Mouse (Mus musculus) hindlimb bud, embryonic 11.5 days (tissue): Measurements from ENCODE around the gene Prkcq.

Experiments used
- DNase-seq: peaks from one replicate; pipeline ENCODE4 v3.0.0-alpha.2; 2012; ENCODE audit warnings: low read depth, low spot score; ENCODE audit errors: extremely low spot score

The Prkcq gene

DNA sequence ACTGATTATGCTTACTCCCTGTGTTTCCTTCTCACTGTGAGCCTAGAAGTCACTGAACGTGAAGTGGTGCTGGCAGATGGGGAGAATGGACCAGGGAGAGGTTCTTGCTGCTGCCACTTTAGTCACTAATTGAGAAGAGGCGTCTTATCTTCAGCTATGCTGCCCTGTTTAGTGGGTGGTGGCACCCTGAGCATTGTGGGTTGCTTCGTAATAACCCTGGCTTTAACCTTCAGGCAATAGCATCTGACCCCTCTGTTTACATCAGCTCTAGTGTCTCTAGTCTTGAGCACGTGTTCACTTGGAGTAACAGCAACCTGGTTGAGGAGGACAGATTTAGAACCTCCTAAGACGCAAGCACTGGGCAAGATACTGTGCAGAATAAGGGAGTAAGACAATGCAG, 44.9 kb downstream of the Prkcq start:
- DNase-seq, result no peak

DNA sequence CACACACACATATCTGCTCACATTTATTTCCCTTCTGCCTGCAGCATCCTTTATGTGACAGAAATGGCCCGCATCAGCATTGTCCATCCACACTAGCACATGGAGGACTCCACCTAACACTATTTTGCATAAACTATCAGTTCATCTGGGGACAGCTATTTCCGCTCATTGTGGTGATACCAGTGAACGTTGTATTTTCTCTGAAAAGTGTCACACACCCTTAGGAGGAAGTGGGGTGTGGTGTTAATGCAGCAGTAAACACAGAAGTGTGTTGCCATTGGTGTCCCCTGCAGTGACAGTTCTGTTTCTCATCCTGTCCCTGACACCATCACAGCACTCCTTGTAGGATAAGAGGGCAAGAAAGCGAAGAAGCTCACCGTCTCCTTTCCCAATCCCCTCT, 46.2 kb downstream of the Prkcq start:
- no peak for DNase-seq

DNA sequence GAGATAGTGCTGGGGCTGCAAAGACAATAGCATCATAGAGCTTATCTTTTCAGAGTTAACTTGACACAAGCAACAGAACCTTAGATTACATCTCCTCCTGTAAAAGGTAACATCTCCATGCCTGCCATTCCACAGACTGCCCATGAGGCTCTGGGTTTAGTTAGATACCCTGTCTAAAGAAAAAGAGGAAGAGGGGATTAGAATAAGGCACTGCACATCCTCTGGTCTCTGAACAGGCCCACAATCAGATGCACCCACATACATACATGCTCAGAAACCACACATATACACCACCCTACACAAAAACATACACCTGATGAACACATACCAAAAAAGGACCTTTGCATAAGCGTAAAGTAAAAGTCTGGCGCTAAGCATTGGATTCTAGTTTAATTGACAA, 47.4 kb downstream of the Prkcq start:
- no peak for DNase-seq

DNA sequence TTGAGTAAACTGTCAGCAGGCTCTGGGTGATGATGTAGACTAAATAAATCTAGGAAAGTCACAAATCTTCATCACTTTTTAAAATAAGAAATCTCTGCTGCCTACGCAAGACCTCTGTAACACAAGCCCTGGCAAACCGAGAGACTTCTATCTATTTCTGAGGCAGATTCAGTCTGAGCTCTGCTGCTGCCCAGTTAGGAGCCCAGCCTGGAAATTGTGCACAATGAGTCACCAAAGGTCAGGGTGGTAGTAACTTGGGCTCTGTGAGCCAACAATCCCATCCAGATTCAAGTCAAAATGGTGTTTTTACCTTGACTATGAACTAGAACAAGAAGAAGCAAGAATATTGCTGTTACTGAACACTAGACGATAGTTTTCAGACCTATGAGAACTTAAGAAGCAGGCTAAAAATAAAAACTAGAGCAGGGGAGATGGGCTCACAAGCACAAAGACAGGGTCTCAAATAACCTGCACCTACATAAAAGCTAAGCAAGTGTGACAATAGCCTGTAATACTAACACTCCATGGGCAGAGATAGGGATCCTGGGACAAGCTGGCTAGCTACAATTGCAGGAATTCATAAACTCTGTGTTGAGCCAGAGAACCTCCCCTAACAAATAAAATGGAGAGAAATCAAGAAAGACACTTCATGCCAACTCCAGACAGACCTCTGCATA, 53.0 kb downstream of the Prkcq start:
- DNase-seq, result no peak

DNA sequence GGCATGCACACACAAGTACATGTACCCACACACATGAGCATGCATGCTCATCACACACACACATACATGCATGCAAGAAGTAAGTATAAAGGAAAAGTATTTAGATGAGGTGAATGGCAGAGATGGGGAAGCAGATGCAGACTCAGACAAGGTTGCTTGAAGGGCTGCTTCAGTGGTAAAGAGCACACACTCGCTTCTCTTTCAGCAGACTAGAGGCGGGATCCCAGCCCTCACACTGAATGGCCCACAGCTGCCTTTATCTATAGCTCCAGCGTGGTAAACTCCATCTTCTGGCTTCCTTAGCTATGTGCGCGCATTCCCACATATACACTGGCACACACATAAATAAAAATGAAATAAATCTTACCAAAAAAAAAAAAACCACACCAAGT, 53.6 kb downstream of the Prkcq start:
- DNase-seq, result no peak

DNA sequence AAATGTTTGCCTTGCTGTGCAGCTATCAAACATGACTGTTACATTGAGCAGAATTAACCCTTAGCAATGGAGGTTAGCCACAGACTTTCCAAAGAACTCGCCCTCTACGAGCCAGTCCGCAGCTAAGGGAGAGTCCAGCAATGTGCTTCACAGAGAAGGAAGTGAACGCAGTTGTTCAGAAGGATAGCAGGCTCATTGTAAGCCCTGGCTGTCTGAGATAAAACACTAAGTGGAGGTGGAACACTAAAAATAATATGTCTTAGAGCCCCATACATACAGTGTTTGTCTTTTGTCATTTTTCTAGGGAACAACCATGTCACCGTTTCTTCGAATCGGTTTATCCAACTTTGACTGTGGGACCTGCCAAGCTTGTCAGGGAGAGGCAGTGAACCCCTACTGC, 54.6 kb downstream of the Prkcq start:
- no peak for DNase-seq

DNA sequence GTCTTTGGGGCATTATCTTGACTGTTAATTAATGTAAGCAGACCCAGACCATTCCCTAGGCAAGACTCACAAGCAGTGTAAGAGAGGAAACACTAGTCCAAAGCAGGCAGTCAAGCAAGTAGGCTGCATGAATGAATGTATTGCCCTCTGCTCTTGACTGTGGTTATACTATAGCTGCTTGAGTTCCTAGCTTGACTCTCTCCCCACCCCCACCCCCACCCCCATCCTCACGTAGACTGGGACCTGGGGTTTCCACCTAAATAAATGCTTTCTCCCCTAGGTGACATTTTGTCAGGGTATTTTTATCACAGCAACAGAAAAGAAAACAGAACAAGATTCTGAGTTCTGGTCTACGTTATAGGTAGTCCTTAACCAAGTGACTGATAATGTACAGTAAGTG, 57.2 kb downstream of the Prkcq start:
- no peak for DNase-seq

DNA sequence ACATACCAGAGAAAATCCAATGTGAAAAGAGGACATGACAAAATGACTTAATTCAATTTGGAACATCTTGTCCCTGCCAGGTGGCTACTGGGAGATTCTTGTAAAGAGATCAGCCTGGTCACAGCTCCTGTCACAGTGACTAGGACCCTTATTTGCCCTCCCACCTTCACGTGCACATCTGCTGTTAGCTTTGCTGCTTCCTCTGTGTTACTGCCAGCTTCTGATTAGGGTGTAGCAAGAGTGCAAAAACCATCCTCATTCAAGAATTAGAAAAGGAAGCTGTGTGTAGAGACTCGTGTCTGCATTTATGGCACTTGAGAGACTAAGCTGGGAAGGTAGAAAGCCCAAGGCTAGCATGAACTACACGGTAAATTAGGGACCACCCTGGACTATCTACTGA, 59.2 kb downstream of the Prkcq start:
- no peak for DNase-seq

DNA sequence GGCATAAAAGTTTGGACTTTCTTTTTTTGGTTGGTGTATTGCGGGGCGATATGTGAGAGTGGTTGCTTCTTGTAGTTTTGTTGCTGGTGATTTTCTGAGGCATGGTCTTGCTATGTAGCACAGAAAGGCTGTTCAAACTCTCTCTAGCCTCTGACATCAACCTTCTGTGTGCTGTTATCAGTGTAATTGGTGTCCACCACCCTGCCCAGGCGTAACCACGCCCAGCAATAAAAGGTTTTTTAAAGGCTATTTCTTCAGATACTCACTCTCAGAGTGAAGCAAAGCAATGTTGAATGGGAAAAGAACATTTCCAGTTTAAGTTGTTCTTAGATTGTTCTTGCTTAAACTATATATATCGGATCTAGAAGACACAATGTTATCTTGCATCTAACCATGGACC, 60.1 kb downstream of the Prkcq start:
- DNase-seq, result no peak

DNA sequence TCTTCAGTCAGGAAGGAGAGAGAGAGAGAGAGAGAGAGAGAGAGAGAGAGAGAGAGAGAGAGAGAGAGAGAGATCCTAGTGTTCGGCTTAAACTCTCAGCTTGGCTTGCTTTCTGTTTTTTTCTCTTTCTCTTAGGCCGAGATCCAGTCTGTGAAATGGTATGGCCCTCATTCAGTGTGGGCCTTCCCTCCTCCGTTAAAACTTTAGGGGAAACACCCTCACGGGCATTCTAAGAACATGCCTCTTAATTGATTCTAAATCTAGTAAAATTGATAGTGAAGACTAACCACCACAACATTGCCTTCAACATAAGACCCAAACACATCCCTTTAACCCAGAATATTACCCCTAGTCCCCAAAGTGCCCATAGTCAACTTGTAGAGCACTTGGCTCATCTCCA, 66.3 kb downstream of the Prkcq start:
- DNase-seq, result no peak

DNA sequence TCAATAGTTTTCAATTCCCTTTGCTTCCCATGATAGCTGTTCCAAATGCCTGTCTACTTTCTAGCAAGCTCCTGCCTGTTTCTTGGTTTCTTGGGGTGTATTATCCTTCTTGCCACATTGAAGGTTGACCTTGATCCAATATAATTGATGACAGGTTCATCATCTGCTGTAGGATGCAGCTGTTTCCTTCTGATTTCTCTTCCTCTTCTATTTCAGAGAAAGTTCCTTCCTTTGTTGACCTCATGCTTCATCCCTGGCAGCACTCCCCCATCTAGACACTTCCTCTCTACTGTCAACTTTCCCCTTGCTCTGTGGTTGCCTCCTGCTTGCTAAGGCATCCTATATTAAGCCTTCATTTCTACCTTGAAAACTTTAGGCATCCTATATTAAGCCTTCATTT, 67.6 kb downstream of the Prkcq start:
- DNase-seq, result no peak

DNA sequence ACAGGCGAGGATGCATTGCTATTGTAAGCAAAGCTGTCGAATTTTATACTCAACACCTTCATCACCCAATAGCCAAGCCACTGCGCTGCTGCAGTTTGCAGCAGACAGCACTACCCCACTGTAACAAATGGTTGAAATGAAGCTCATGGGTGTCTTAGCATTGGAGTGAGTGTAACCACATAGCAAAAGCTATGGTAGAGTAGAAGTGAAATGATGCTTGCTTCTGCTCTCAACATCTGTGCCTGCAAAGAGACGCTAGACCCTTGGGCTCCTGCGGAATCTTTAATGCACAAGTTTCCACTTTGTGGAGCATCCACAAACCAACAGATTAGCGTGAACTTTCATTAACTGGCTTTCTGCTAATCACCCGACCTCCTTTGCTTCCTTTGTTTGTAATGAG, 74.0 kb downstream of the Prkcq start:
- no peak for DNase-seq

DNA sequence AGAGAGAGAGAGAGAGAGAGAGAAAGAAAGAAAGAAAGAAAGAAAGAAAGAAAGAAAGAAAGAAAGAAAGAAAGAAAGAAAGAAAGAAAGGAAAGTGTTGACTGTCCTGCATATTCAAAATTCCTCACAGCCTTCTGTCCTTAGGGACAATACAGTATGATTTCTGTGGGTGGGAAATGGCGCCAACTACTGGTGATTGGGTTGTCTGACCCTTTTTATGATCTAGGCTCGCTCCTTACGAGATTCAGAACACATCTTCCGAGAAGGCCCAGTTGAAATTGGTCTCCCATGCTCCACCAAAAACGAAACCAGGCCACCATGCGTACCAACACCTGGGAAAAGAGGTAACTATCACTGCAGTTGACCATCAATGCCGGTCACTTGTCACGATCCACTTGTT, 82.0 kb downstream of the Prkcq start:
- DNase-seq, result no peak

DNA sequence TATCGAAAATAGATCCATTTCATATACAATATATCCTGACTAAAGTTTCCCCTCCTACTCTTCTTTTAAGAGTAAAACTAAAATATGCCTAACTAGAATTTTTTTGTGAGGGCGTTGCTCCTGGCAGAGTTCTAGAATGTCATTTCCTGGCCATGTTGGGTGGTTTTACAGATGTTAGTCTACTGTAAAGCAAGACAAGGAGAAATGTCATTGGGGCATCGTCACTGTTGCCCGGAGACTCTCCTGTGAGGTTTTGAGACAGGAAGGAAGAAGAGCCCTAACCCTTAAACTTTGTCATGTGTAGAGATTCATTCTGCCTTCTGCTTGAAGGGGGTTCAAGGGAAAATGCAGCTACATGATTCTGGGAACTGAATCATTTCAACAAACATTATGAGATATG, 82.5 kb downstream of the Prkcq start:
- DNase-seq, result no peak

DNA sequence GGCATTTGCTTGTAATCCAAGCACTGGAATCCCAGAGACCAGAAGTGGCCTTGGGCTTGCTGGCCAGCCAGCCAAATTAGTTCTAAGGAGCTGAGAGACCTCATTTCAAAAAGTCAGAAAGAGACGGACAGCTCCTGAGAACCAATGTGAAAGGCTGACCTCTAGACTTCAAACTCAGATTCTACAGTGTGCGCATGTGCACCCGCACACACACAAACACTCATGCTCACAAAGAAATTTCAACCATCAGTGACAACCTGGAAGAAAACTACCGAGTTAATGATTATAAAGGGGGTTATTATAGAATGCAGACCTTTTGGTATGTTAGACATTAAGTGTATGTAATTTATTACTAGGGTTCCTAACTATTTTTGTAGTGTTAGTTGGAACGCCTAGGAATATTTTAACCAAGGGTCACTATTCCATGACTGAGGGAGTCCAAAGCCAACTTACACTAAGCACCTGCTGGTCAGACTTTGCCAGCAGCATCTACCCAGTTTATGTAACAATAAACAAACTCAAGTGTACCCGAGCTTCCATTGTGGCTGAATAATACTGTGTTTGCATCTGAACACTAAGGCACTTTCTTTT, 85.4 kb downstream of the Prkcq start:
- no peak for DNase-seq

DNA sequence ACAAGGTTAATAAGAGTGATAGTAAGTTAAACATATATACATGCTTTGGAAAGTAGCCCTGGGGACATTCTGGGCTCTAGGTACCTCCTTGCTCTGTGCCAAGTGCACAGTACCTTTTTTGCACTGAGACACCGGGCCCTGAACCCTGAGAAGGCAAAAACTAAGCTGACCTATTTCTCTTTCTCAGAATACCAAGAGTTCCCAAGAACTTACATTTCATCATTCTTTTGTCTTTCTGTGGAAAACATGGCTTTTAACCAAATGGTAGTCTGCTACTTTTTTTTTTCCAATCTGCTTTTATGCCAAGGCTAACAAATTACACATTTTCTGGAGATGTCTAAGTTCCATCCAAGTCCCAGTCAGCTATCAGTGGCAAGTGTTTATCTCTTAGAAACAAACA, 86.3 kb downstream of the Prkcq start:
- no peak for DNase-seq

DNA sequence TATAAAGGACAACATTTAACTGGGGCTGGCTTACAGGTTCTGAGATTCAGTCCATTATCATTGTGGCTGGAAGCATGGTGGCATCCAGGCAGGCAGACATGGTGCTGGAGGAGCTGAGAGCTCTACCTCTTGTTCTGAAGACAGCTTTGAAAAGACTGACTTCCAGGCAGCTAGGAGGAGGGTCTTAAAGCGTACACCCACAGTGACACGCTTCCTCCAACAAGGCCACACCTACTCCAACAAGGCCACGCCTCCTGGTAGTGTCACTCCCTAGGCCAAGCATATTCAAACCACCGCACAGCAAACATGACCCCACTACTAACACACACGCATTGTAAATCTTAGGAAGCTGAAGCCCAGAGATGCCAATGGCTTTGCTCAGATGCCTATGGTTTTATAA, 87.5 kb downstream of the Prkcq start:
- no peak for DNase-seq

DNA sequence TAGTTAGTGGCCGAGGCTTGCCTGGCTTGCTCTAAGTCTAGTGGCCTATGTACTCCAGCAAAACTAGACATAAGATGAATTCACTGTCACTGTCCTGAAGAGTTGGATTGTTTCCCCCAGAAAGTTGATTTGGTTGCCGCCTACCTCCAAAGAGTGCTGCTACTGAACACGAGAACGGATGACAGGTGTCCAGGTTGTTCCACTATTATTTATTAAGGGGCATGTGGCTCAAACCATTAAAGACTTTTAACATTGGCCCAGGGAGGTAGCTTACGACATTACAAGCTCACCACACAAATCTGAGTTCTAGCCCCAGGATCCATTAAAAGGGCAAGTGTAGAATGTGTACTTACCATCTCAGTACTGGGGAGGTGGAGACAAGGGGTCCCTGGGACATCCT, 92.9 kb downstream of the Prkcq start:
- DNase-seq, result no peak

DNA sequence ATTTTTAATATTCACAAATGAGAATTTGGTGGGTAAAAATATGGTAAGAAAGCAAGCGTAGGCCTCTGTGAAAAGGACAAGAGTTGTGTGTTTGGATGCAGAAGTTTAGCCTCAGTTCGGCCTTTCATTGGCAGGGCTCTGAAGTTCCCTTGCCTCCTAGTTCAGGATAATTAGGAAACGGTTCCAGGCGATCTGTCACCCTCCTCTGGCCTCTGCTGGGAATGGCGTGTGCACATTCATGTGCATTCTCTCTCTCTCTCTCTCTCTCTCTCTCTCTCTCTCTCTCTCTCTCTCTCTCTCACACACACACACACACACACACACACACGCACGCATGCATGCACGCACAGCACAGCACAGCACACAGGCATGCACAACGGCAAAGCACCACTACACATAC, 93.5 kb downstream of the Prkcq start:
- DNase-seq, result no peak

DNA sequence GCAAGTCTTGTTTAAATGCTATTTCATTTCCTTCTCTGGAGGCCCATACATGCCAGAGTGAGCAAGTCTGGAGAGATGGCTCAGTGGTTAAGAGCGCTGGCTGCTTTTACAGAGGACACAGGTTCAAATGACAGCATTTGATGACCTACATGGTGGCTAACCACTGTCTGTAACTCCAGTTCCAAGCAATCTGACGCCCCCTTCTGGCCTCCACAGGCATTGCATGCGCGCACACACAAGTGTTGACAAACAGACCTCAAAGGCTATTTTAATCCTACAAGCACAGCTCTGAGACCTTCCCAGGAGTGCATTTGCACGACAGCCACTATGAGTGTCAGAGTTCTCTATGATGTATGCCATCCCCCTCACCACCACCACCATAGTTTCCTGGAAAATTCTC, 94.4 kb downstream of the Prkcq start:
- DNase-seq, result no peak

DNA sequence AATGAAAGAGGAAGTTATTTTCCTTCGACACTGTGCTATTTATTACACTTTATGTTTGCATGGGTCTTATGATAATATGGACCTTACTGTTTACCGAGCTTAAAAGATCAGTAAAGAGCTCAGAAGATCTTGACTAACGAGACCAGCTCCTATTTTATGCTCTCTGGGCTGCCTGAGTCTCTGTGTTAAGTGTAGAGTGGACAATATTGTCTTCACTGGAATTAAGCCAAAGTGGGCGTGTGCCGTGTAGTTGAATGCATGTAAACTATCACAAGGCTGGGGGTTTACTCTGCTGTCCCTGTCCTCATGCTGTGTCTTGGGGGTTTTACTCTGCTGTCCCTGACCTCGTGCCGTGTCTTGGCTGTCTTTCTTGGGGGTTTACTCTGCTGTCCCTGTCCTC, 107.1 kb downstream of the Prkcq start:
- DNase-seq, result no peak

DNA sequence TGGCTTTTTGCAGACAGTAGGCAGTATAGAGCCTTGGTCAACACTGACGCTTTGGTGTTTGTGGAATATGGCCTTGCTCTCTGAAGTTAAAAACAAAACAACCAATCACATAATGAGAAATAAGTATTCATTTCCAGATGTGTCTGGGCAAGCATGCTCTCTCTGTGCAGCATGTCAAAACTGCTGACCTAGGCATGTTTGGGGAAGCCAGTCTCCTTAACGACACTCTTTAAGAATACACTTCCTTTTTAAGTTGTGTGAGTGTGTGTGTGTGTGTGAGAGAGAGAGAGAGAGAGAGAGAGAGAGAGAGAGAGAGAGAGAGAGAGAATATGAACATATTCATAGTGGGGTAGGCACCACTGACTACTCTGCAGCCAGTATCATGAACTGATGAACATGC, 108.3 kb downstream of the Prkcq start:
- no peak for DNase-seq

DNA sequence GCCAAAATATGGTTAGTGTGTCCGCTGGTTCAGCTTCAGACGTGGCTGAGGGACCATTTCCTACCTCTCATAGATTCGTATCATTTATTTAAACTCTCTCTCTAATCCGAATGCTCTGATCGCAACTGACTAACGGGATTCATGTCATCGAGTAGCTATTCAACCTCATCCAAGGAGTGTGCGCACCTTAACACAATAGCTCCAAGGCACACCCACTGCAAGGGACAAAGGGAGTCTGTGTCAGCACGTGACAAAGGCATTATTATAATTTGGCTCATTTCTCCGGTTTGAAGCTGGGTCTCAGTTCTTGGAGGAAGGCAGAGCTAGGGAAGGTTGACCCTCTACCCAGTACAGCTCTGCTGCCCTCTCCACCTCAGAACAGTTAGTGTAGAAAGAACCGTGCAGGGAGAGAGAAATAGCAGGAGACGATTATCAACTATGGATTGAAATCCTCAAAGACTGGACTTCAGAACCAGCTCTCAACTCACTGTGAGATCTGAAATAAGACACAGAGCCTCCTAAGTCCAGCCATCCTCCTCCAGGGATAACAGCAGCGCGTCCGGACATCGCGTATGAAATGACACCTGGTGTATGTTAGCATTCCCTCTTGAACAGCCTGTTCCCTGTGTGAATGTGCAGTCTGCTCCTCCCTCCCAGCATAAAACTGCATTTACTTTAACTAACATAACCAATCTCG, 116.1 kb downstream of the Prkcq start:
- no peak for DNase-seq
